Mouse (Mus musculus) megakaryocyte progenitor cell, adult 5-6 weeks (primary cell): ENCODE measurements around the gene 4930432M17Rik. TPM values are rescaled to one million over a fixed set of nuclear protein-coding genes. Genes with fewer than 3 reads are reported as not detected.
A peak's percentile ranks its signal among the peaks of the same experiment; 100 is the strongest.

Experiments
- ATAC-seq: replicated peaks from 2 replicates; pipeline ENCODE4 v1.8.0; 2016; ENCODE audit warnings: mild to moderate bottlenecking, moderate TSS enrichment, inconsistent platforms; ENCODE audit not compliant: poor library complexity
- total RNA-seq, 2 experiments: library from RNA; stranded (forward) in 1 of 2; stranded (reverse) in 1 of 2; fragments of 157-497, 149-512 nt in 1 of 2; fragments of 200-1000 nt in 1 of 2; gene quantifications; 2 replicates each; pipeline versions ENCODE4 v1.2.3 to v1.2.4; 2015 to 2017

The 4930432M17Rik gene
- total RNA-seq, 2 experiments from 2014 or later = not detected

DNA sequence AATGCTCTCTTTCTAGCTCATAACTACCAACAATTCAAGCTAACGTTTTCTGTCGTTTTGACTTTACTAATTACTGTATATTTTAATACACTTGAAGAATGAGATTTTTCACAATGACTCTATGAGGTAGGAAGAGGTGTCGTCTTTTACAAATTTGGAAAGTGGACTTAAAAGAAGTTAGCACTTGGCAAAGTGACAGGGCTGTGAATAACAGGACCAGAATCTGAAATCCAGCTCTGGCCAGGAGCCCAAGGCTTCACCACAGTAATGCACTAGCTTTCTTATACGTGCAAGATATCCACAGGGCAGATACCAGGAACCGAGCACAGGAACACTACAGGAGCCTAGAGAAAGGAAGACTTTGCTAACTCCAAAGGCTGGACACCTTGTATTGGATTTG, 35.5 kb downstream of the 4930432M17Rik start:
- ATAC-seq = no peak

DNA sequence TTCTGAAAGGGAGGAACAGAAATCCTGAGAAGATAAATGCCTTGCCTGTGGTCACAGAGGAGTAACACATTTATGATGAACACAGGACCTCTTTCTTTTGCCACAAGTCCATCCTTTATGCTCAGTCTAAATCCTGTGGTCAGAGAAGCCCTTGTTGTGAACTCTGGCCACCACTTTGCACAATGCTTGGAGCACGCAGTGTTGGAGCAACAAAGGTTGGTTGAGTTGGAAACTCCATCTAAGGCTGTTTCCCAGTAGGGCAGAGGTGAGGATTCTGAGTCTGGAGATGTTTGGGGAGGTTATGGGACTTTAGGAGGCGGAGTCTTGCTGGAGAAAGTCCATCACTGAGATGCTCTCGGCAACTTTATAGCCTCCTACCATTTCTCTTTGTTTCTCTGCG, 36.5 kb downstream of the 4930432M17Rik start:
- ATAC-seq = no peak

- no peak for ATAC-seq
Observed at GRCm38 (mm10) chr3:121710894-121711531, 40.5 kb downstream of the 4930432M17Rik start.

DNA sequence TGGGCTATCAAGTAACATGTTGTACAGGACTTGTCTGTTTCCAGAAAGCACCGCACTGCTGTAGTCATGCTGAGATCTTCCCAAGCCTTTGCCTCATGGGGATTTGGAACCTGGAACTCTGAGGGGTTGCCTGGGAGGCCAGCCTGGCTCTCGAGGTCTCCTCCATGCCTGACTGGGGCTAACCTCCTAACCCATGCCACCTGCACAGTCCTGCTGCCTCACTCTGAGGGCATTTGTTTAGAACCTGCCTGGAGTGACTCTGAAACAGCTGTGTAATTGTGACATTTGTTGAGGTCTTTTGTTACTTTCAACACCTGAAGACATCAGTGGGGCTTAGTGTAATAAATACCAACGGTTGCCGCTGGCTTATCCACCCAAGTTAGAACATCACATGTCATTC, 41.7 kb downstream of the 4930432M17Rik start:
- no peak for ATAC-seq

GRCm38 (mm10) chr3:121713151-121713701, 42.7 kb downstream of the 4930432M17Rik start:
- peak; percentile 61 for ATAC-seq

DNA sequence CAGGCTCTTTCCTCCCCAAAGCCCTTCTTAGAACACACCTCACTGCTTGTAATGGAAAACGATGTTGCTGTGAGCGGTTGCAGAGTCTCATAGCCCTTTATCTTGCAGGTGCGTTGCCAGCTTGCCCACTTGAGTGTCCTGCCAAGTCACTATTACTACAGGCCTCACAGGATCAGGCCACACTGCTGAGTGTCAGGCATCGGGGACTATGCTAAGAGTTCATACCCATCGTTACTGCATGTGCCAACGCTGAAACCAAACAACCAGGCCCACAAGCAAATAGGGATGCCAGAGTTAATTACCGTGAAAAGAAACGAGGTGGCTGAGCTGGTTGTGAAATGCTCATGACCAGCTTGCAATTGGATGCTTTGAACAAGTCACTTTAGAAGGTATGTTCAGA, 43.3 kb downstream of the 4930432M17Rik start:
- ATAC-seq = 0 out of 2 replicates have a peak, but pooled peaks have one; percentile 10

- no peak for ATAC-seq
Observed at GRCm38 (mm10) chr3:121714461-121714860, 43.9 kb downstream of the 4930432M17Rik start.

- no peak for ATAC-seq
Observed at GRCm38 (mm10) chr3:121715336-121715735, 44.8 kb downstream of the 4930432M17Rik start.

DNA sequence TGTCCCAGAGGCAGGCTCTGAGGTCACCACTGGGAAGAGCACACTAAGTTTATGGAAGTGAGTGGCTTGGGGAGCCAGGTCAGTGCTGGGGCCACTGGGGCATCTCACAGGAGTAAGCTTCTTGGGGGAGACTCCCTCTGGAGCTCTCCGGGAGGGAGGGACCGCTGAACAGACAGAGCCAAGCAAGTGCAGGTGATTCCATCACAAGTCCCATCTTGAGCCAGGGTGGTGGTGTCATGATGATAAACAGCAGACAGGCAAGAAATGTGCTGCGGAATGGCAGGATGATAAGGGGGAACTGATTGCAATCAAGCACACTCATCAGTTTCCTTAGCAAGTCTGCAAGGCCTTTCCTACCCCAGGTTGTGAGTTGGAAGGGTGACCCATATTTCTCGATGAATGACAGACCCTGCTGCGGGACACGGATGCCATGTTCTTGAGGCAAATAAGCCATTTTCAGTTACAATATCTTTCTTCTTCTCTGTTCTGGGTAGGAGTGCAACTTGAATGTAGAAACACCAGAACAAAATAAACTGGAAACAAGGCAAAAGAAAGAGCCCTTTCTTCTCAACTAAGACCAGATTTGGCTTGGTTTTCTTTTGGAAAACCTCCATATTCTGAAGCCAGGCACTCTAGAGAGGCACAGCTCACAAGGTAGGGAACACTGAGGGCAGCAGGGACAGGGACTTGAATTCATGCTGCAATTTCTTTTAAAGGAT, 45.3 kb downstream of the 4930432M17Rik start:
- 0 out of 2 replicates have a peak, but pooled peaks have one; percentile 4 for ATAC-seq

DNA sequence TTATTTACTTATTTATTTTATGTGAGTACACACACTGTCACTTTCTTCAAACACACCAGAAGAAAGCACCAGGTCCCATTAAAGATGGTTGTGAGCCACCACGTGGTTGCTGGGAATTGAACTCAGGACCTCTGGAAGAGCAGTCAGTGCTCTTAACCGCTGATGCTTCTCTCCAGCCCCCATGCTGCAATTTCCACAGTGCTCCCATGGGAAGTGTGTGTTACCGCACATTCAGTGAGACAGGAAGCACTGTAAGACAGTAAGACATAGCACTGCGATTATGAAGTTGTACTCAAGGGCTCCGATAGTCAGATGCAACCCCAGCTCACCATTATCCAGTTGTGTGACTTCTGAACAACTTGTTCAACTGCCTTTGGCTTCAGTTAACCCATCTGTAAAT, 45.9 kb downstream of the 4930432M17Rik start:
- ATAC-seq = no peak

- no peak for ATAC-seq
Observed at GRCm38 (mm10) chr3:121718679-121719078, 48.1 kb downstream of the 4930432M17Rik start.

DNA sequence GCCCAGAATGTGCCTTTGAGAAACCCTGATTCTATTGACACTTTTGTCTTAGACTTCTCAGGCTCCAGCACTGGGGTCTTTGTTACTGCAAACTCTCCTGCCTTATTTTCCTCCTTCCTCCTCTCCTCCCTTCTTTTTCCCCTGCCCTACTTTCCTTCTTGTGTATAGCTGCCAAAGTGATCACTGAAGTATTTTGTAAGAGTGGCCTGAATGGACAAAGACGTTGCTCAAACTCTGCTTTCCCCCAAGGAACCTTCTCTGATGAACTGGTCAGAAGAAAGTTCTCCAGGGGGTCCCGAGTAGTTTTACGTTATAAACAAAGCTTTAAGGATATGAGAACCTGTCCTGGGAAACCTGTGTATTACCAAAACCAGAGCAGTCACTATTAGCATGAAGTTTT, 49.1 kb downstream of the 4930432M17Rik start:
- ATAC-seq = no peak

DNA sequence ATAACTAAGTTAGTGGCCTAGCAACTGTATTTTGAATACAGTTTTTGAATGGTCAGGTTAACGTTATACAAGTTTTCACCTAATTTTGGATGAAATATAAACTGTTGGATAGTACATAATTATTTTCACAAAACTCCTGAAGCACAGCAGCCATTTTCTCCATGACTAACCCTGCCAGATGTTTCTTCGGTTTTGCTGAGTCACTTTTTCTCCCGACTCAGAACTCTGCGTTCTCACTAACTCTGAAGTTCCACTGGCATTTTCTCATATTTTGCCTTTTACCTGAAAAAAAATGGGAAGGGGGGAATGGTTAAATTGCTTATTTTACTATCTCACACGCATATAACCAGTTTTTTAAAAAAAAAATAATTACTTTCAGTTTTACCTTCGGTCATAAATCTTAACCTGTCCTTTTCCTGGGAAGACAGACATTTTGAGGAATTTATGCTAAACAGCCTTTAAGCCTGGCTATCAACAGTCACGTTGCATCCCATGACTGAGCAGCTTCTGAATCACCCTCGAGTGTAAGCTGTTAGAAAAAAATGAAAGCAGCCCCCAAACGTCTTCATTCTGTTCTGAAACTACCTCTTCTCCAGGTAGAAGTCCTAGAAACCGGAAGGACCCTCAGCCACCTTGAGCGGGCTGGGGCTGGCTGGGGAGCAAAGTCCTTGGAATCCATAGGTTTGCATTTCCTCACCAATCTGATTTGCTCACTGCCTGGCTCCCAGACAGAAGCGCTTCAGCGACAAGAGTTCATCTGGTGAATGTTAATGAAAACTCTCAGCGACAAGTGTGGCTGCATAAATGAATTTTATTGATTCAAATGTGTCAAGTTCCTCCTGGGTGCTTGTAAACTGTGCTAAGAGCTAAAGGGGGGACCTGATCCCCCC, 50.5 kb downstream of the 4930432M17Rik start:
- ATAC-seq = no peak

GRCm38 (mm10) chr3:121721691-121722070, 51.1 kb downstream of the 4930432M17Rik start:
- peak; percentile 51 for ATAC-seq

DNA sequence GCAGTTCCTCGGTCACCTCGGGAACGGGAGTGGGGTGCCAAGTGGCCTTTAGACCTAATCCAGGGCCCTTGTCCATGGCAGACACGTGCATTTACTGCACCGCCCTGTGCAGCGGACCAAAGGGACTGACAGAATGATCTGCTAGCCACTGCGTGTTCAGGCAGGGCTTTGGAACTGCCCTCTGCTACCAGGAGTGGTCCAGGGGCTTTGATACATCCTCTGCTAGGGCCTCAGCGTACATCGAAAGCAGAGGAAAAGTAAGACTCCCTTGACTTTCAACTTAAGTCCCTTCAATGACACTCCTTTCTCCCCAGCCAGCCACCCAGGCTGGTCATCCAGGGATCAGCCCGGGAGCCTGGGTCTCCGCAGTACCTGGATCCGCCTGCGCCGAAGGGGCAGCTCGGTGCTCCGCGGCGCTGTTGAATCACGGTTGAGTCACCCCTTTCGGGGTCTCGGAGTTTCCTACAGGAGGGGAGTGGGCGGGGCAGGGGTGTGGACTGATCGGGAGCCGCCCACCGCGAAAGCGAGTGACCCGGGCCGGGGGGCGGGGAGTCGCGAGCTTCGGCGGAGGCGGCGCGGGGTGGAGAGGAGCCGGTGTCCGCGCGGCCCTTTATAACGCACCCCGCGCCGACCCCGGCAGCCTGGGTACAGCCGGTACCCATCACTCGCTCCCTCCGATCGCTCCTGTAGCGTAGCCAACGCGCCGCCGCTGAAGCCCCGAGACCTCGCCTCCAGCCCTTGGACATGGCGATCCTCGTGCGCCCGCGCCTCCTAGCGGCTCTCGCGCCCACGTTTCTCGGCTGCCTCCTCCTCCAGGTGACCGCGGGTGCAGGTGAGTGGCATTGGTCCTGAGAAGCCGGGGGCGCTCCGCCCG, 52.6 kb downstream of the 4930432M17Rik start, which contains the start of gene F3:
Gene F3 (plus strand): TSS at position 567 of the 874 bp plus-strand sequence.
- peak; percentile 63 for ATAC-seq

DNA sequence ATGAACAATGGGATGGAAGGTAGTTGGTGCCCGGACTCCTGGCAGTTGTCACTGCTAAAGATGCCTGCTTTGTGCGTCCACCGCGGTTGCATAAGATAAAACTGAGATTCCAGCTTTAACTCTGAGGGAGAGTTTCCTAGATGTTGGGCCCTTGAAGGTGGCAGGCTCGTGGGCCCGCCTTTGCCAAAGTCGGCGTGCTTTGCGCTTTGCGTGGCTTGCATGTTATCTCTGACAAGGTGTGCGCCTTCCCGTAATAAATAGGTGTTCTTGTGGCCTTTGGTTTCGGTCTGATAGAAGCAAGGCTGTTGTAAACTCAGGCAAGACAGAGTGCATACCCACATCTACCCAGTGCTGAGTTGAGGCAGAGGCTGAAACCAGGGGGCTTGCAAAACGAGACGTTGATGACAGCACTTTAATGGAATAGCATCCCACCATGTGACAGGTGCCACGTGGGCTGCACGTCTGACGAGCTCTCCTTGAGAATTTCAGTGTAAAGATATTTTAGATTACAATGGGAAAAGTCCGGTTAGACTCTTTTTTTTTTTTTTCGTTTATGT, 53.5 kb downstream of the 4930432M17Rik start:
- no peak for ATAC-seq

- ATAC-seq = no peak
Observed at GRCm38 (mm10) chr3:121724553-121724952, 54.0 kb downstream of the 4930432M17Rik start.

- ATAC-seq = no peak
Observed at GRCm38 (mm10) chr3:121725651-121726050, 55.1 kb downstream of the 4930432M17Rik start.

- ATAC-seq = peak; percentile 48
Observed at GRCm38 (mm10) chr3:121729678-121730077, 59.1 kb downstream of the 4930432M17Rik start.
